Mouse (Mus musculus) thymus, adult 2 months (tissue): ENCODE measurements around the gene Poglut1.

Experiments used
- CTCF ChIP-seq: fragments of 200-500 bp; IDR thresholded peaks from 2 replicates; pipeline ENCODE4 v1.5.1; 2012; ENCODE audit warnings: mild to moderate bottlenecking, control low read depth, low read length, moderate library complexity, borderline replicate concordance; ENCODE audit not compliant: control insufficient read depth, poor library complexity, insufficient read depth; ENCODE audit errors: extremely low read depth
- POLR2A ChIP-seq: fragments of 200-500 bp; IDR thresholded peaks from 2 replicates; pipeline ENCODE4 v1.6.1; 2012; ENCODE audit warnings: mild to moderate bottlenecking, low read length, control low read depth, moderate library complexity; ENCODE audit not compliant: control insufficient read depth, poor library complexity, insufficient read depth; ENCODE audit errors: extremely low read depth

DNA sequence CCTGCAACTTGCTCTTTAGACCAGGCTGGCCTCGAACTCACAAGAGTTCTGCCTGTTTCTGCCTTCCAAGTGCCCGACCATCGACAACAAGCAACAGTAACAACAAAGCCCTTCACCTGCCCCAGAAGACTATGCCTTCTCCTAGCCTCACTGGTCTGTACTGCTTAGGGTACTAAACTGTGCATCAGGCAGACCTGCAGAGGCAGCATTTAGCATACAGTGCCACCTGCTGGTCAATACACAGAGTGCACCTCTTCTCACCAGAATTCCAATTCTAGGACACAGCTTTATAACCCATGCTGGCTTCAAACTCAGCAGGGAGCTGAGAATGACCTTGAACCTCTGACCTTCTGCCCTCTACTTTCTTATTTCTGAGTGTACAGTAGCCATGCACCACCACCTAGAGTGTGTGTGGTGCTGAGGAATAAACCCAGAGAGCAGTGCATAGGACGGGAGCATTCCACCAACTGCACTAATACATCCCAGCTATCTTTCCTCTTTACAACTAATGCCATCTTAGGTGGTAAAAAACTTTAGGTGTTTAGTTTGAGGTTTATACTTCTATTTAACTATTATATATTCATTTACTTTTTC lies 43.9 kb downstream of the Poglut1 start:
- no peak for TF ChIP-seq CTCF
- no peak for TF ChIP-seq POLR2A
